11 mouse cellular contexts compared by ENCODE assay signal in the genomic region with DNA sequence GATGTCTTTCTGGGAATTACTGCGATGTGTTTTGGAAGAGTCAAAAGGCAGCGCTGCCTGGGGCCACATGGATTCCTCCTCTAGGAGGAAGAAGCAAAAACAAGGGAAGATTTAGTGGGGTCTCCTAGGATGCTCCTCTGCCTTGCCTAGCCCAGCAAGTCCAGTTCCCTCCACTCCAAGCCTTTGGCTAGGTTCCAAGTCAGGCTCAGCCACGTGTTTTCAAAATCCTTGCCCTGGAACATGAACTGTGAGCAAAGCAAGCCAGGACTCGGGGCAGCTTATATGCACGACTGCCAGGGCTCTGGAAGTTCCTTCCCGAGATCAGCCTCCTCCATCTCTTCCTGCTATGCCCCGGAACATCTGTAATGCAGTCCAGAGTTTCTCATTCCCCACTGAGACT.
A peak's percentile ranks its signal among the peaks of the same experiment; 100 is the strongest.
DNase-seq lines count a peak whose midpoint lies in the region; ATAC-seq and TF ChIP-seq lines count a peak whose summit lies in the region.
"Had no signal": no experiment of that assay in that cellular context is flagged by ENCODE, and none has a peak within 500 bp of the region (broad histone marks: within the 10 kb centered on the region; RNA-seq: fewer than 3 reads in every experiment).

No protein-coding gene starts in this region.

- no peak for DNase-seq in forebrain, embryonic 10.5 days (ENCODE audit: extremely low spot score, low spot score)
- DNase-seq in lung, embryonic 14.5 days, result peak; percentile 75
- no peak for DNase-seq in lung, adult 2 months
- peak; percentile 29 for DNase-seq in kidney, adult 9 months
- peak; percentile 43 for DNase-seq in ovary, postnatal 14 days (ENCODE audit: low spot score)
- DNase-seq in left cerebral cortex, adult 18-20 months (ENCODE audit: low spot score in 2 of 2), result no peak
- DNase-seq: thymus, postnatal 36 days had no signal

- H3K4me2 ChIP-seq in forebrain, embryonic 15.5 days (replicated peaks), result no peak overlapping the region
- no peak overlapping the region for H3K4me2 ChIP-seq in lung, embryonic 14.5 days
- H3K4me2 ChIP-seq: hindbrain, embryonic 15.5 days; liver, embryonic 15.5 days had no signal

- H3K27ac ChIP-seq in forebrain, embryonic 10.5 days, result peak overlapping the region; percentile 72
- H3K27ac ChIP-seq in forebrain, embryonic 15.5 days (replicated peaks), result no peak overlapping the region
- H3K27ac ChIP-seq in lung, embryonic 14.5 days (ENCODE audit: low read depth), result peak overlapping the region; percentile 39; the same call in 1 of the 2 replicates
- H3K27ac ChIP-seq: hindbrain, embryonic 15.5 days; liver, embryonic 15.5 days had no signal

- peaks cover 24% of the 10 kb centered on the region for H3K36me3 ChIP-seq in forebrain, embryonic 10.5 days (replicated peaks)
- H3K36me3 ChIP-seq in forebrain, embryonic 15.5 days, result no peaks in the 10 kb centered on the region
- H3K36me3 ChIP-seq in lung, embryonic 14.5 days (ENCODE audit: insufficient read depth), result no peaks in the 10 kb centered on the region
- H3K36me3 ChIP-seq: hindbrain, embryonic 15.5 days; liver, embryonic 15.5 days had no signal

- peaks cover 46% of the 10 kb centered on the region for H3K4me1 ChIP-seq in forebrain, embryonic 10.5 days
- H3K4me1 ChIP-seq in forebrain, embryonic 15.5 days, result peaks cover 12% of the 10 kb centered on the region
- H3K4me1 ChIP-seq in lung, embryonic 14.5 days (ENCODE audit: insufficient read depth), result peaks cover 17% of the 10 kb centered on the region
- H3K4me1 ChIP-seq in lung, adult 2 months (ENCODE audit: control insufficient read depth, insufficient read depth, low read length), result peaks cover 2% of the 10 kb centered on the region; the same call in 1 of the 2 replicates
- H3K4me1 ChIP-seq: liver, embryonic 15.5 days had no signal

- TF ChIP-seq POLR2A in lung, adult 2 months (IDR thresholded peaks at IDR 0.05; ENCODE audit: borderline replicate concordance, extremely low read depth, low read depth, low read length), result no peak

- H3K9ac ChIP-seq in forebrain, embryonic 15.5 days (replicated peaks), result no peak overlapping the region
- no peak overlapping the region for H3K9ac ChIP-seq in lung, embryonic 14.5 days
- H3K9ac ChIP-seq: hindbrain, embryonic 15.5 days; liver, embryonic 15.5 days had no signal

- H3K9me3 ChIP-seq in forebrain, embryonic 10.5 days, result peaks cover 11% of the 10 kb centered on the region; the same call in 1 of the 2 replicates
- H3K9me3 ChIP-seq in forebrain, embryonic 15.5 days, result no peaks in the 10 kb centered on the region
- H3K9me3 ChIP-seq in lung, embryonic 14.5 days (ENCODE audit: low read depth, low read length), result no peaks in the 10 kb centered on the region
- H3K9me3 ChIP-seq: hindbrain, embryonic 15.5 days; liver, embryonic 15.5 days had no signal

- no peak for TF ChIP-seq CTCF in lung, embryonic 14.5 days (IDR thresholded peaks at IDR 0.05; ENCODE audit: low read depth)
- no peak for TF ChIP-seq CTCF in lung, adult 2 months (IDR thresholded peaks at IDR 0.05; ENCODE audit: insufficient read depth, low read length)

- no peak for ATAC-seq in forebrain, embryonic 15.5 days (replicated peaks)
- no peak; the same call in 1 of the 2 replicates for ATAC-seq in lung, embryonic 14.5 days (ENCODE audit: insufficient read depth)
- ATAC-seq in cerebellum, adult (ENCODE audit: insufficient number of reproducible peaks, low FRiP score, low TSS enrichment), result no peak

- no peak overlapping the region for H3K4me3 ChIP-seq in forebrain, embryonic 10.5 days
- no peak overlapping the region for H3K4me3 ChIP-seq in forebrain, embryonic 15.5 days
- H3K4me3 ChIP-seq in lung, embryonic 14.5 days (ENCODE audit: low read depth, low read length), result no peak overlapping the region
- no peak overlapping the region for H3K4me3 ChIP-seq in lung, adult 2 months (replicated peaks; ENCODE audit: extremely low read depth, low read depth, low read length)
- H3K4me3 ChIP-seq: hindbrain, embryonic 15.5 days; liver, embryonic 15.5 days had no signal

- 74% methylated on average over 7 of the region's 7 CpGs for WGBS in forebrain, embryonic 10.5 days
- WGBS in forebrain, embryonic 15.5 days, result 62% methylated on average over 7 of the region's 7 CpGs
- WGBS in lung, embryonic 14.5 days, result 25% methylated on average over 7 of the region's 7 CpGs
- WGBS in lung, adult 2 months, result 39% methylated on average over 7 of the region's 7 CpGs

- no peaks in the 10 kb centered on the region for H3K27me3 ChIP-seq in forebrain, embryonic 10.5 days (ENCODE audit: poor library complexity, severe bottlenecking)
- H3K27me3 ChIP-seq in forebrain, embryonic 15.5 days, result no peaks in the 10 kb centered on the region
- no peaks in the 10 kb centered on the region for H3K27me3 ChIP-seq in lung, embryonic 14.5 days (ENCODE audit: insufficient read depth, low read length)
- H3K27me3 ChIP-seq: hindbrain, embryonic 15.5 days had no signal

Comparison
In these comparisons a context has a peak if more than half of its experiments do, and no peak if none do; other contexts are left out.
1. DNase-seq: peak in lung, embryonic 14.5 days (single experiment), kidney, adult 9 months (single experiment) and ovary, postnatal 14 days (single experiment); none in forebrain, embryonic 10.5 days (single experiment), lung, adult 2 months (single experiment) and left cerebral cortex, adult 18-20 months (0 of 2).